Comparison of ENCODE assay signal across 8 mouse cellular contexts in the genomic region with DNA sequence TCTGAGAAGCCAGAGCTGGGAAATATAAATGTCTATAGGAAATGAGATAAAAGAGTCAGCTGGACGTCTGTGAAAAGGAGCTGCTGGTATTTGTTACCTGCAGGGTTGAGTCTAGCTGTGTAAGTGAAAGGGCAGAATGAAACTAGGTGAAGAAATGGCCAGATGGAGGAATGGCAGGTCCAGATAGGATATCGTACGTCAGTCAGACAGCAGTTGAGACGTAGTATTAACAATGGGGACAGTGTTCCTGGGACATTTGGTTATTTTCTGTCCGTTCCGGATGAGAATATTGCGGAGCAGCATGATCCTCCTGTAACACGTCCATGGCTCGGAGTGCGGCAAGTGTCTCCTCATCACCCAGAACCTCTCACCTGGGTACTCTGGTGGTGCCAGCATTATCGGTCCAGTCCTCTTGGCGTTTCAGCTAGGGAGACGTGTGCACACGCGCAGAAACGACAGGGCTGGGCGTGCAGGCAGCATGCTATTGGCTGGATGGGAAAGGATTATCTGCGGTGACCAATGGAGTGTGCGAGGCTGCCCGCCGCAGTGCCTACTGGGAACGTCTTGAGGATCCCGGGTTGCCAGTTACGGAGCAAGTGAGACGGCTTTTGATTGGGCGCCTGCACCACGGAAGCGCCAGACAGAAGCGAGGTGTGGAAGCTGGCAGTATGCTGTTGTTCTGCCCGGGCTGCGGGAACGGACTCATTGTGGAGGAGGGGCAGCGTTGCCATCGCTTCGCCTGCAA. TPM values are rescaled to one million over a fixed set of nuclear protein-coding genes. Genes with fewer than 3 reads are reported as not detected.
DNase-seq lines count a peak whose midpoint lies in the region; ATAC-seq and TF ChIP-seq lines count a peak whose summit lies in the region.

A gene (plus strand): TSS at position 547 of the 745 bp plus-strand sequence.

- peaks cover 2% of the 10 kb centered on the region; the same call in 1 of the 2 replicates for H3K4me1 ChIP-seq in cortical plate, adult 2 months (ENCODE audit: control insufficient read depth, insufficient read depth, low read length)
- peaks cover 28% of the 10 kb centered on the region for H3K4me1 ChIP-seq in megakaryocyte, embryonic 14.5 days

- no peaks in the 10 kb centered on the region for H3K27me3 ChIP-seq in megakaryocyte, embryonic 14.5 days (replicated peaks)

- peak; percentile 99 for ATAC-seq in activated CD4-positive, CD25-positive, alpha-beta regulatory T cell, adult 4 months

- no peak for TF ChIP-seq CTCF in cortical plate, adult 2 months (IDR thresholded peaks at IDR 0.05; ENCODE audit: extremely low read depth, insufficient read depth, low read length)

- TF ChIP-seq POLR2A in cortical plate, adult 2 months (IDR thresholded peaks at IDR 0.05; ENCODE audit: extremely low read depth, insufficient read depth, low read length): peak; percentile 86

- peak within 1 kb of the TSS; percentile 67 for H3K4me3 ChIP-seq in cortical plate, adult 2 months (ENCODE audit: insufficient read depth, low read length)
- peak within 1 kb of the TSS; percentile 96 for H3K4me3 ChIP-seq in megakaryocyte, embryonic 14.5 days (replicated peaks)

- peak within 1 kb of the TSS; percentile 13; the same call in 1 of the 2 replicates for H3K27ac ChIP-seq in cortical plate, adult 2 months (ENCODE audit: insufficient read depth, low read length)

- peak; percentile 85 to 89 for DNase-seq in gastrocnemius, adult 8-10 months (ENCODE audit: low spot score in 2 of 2)
- DNase-seq in hindlimb bud, embryonic 11.5 days (ENCODE audit: extremely low spot score, low read depth, low spot score): peak; percentile 77
- DNase-seq in left cerebral cortex, adult 8-10 months (ENCODE audit: low spot score in 2 of 2): peak; percentile 88 to 98
- DNase-seq in right cerebral cortex, postnatal 10 days (ENCODE audit: low spot score in 2 of 2): peak; percentile 97 to 99
- peak; percentile 78 for DNase-seq in urinary bladder, postnatal 25 days (ENCODE audit: low spot score)

- peaks cover 30% of the 10 kb centered on the region for H3K36me3 ChIP-seq in megakaryocyte, embryonic 14.5 days (replicated peaks; ENCODE audit: low read length)

- no peaks in the 10 kb centered on the region for H3K9me3 ChIP-seq in megakaryocyte, embryonic 14.5 days

RNA-seq across cellular contexts. Expression of the gene that starts here (rescaled TPM):
- polyA plus RNA-seq in activated CD4-positive, CD25-positive, alpha-beta regulatory T cell, adult 4 months (2017; shearing (Covaris generic)): 10 to 100 TPM; 61.8 to 80.2 TPM
- 25.3 and 26.5 TPM in 2 replicates for polyA plus RNA-seq in cortical plate, adult 2 months (2012; rRNA removed)
- total RNA-seq in gastrocnemius, adult 8-10 months (2022): 10 to 100 TPM; 11.1 to 17.7 (median 13.3) TPM
- total RNA-seq in left cerebral cortex, adult 8-10 months (2022): 10 to 100 TPM; 26.0 to 31.5 (median 29.8) TPM
- 3.2 TPM in 1 of 2 replicates, not detected in the other for polyA plus RNA-seq in megakaryocyte, embryonic 14.5 days (2012; ENCODE audit: insufficient read depth, low replicate concordance)

Comparison
In these comparisons a context has a peak if more than half of its experiments do, and no peak if none do; other contexts are left out.
1. Peak in every context shown above with its lines: DNase-seq, ATAC-seq, H3K4me3 ChIP-seq and H3K27ac ChIP-seq.